Mouse (Mus musculus): ENCODE measurements around the gene Ptgir.

DNA sequence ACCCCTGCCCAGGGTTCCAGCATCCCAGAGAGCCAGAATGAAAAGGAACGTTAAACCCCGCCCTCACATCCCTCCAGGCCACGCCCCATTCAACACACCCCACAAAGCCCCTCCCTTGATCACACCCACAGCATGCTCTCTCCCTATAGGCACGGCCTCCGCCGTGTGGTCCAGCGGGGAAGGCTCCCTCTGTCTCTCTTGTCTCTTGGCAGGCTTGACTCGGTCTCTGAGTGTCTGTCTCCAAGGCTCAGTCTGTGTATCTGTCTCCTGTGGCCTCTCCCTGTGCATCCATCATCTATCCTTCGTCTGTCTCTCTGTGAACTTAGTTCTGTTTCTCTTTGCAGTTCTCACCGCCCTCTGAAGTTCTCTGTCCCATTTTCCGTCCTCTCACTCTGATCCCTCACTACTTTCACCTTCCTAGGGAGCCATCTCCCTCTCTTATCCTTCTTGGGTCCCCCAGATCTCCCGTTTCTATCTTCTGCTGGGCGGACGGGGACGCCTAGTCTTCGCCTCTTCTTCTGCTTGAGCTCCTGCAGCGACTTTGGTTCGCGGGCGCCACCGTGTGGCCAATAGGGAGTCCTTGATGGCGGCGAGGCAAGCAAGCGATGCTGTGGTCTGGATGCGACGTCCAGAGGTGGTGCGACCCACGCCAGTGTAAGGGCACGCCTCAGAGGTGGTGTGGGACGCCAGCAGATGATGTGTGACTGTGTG lies 14.5 kb upstream of the Ptgir start, which contains the start of gene Gng8:
- peak; percentile 98 for TF ChIP-seq CTCF (IDR thresholded peaks at IDR 0.05; ENCODE audit: borderline replicate concordance, control insufficient read depth, extremely low read depth, insufficient read depth, low read length, poor library complexity)
- TF ChIP-seq POLR2A (IDR thresholded peaks at IDR 0.05; ENCODE audit: control insufficient read depth, extremely low read depth, insufficient read depth, low read length, poor library complexity), result no peak

Data from thymus, adult 2 months (tissue).